Mouse (Mus musculus) olfactory bulb, adult 2 months (tissue): ENCODE results near the gene Iqca.

Source experiments
- CTCF ChIP-seq: fragments of 200-500 bp; IDR thresholded peaks from 2 replicates; pipeline ENCODE4 v1.5.1; 2012; ENCODE audit warnings: low read depth, mild to moderate bottlenecking, low read length, moderate library complexity; ENCODE audit not compliant: insufficient read depth
- POLR2A ChIP-seq: fragments of 200-500 bp; IDR thresholded peaks from 2 replicates; pipeline ENCODE4 v1.6.1; 2012; ENCODE audit warnings: mild to moderate bottlenecking, low read depth, low read length, moderate library complexity; ENCODE audit not compliant: insufficient read depth

GRCm38 (mm10) chr1:90012850-90013249, 140.4 kb downstream of the Iqca start:
- TF ChIP-seq CTCF (no peak), POLR2A (no peak)
